Mouse (Mus musculus): Measurements from ENCODE around the gene Pdss1.
"Not testable (repeated sequence)": the region's sequence is repeated elsewhere in the genome, so short reads cannot be mapped to it uniquely, and the experiment has no call there.

Pdss1 gene

GRCm38 (mm10) chr2:22895282-22896273, at the start of gene Pdss1:
Gene Pdss1 (plus strand): TSS chr2:22895522.
- ChIA-PET POLR2A (interaction anchor here (0.6 to 2.6 kb wide), 60 partner anchors 10 to 1952 kb away, joined by 3 to 30 read pairs (median 4); partner anchors contain the start of genes Acbd5 (in 3 of the 4), Yme1l1 (in 3 of the 4), Abi1 (in 2 of the 4) and Mastl (in 2 of the 4)), CTCF (interaction anchor here in 2 of 4 experiments (0.5 to 1.1 kb wide), 4 partner anchors 123 to 257 kb away, joined by 3 to 5 read pairs (median 3); no protein-coding TSS in a partner anchor)

GRCm38 (mm10) chr2:22851900-22852299, 43.4 kb upstream of the Pdss1 start:
- ChIA-PET POLR2A (no interaction called here), CTCF (no interaction called here)

GRCm38 (mm10) chr2:22857501-22857900, 37.8 kb upstream of the Pdss1 start:
- ChIA-PET POLR2A (no interaction called here), CTCF (no interaction called here)

- POLR2A ChIA-PET: no interaction called here
- CTCF ChIA-PET: no interaction called here
These were observed 33.1 kb upstream of the Pdss1 start for GRCm38 (mm10) chr2:22862194-22862593.

GRCm38 (mm10) chr2:22864394-22865037, 30.8 kb upstream of the Pdss1 start:
- POLR2A ChIA-PET: interaction anchor here in 1 of 4 experiments (1.0 kb wide), 1 partner anchor 31 kb away, joined by 4 read pairs; the partner anchor contains the start of gene Pdss1
- CTCF ChIA-PET: interaction anchor here (0.6 to 2.1 kb wide), 11 partner anchors 35 to 923 kb away, joined by 3 to 5 read pairs (median 4); no protein-coding TSS in a partner anchor

GRCm38 (mm10) chr2:22865818-22866217, 29.5 kb upstream of the Pdss1 start:
- CTCF ChIA-PET: interaction anchor here in 2 of 4 experiments (0.6 to 1.2 kb wide), 3 partner anchors 10 to 924 kb away, joined by 3 to 5 read pairs (median 4); no protein-coding TSS in a partner anchor
- POLR2A ChIA-PET: interaction anchor here in 1 of 4 experiments (1.0 kb wide), 1 partner anchor 29 kb away, joined by 4 read pairs; the partner anchor contains the start of gene Pdss1

GRCm38 (mm10) chr2:22866894-22867424, 28.4 kb upstream of the Pdss1 start:
- ChIA-PET CTCF (interaction anchor here in 2 of 4 experiments (0.6 to 0.7 kb wide), 3 partner anchors 191 to 289 kb away, joined by 3 to 5 read pairs (median 4); no protein-coding TSS in a partner anchor), POLR2A (no interaction called here)

GRCm38 (mm10) chr2:22873159-22873558, 22.2 kb upstream of the Pdss1 start:
- ChIA-PET CTCF (no interaction called here), POLR2A (no interaction called here)

- ChIA-PET POLR2A (interaction anchor here in 2 of 4 experiments (0.6 to 1.4 kb wide), 3 partner anchors 20 to 647 kb away, joined by 3 read pairs; partner anchors contain the start of gene Pdss1 (in 2 of the 2)), CTCF (interaction anchor here in 1 of 4 experiments (0.5 kb wide), 1 partner anchor 530 kb away, joined by 3 read pairs; no protein-coding TSS in a partner anchor)
These were observed 20.7 kb upstream of the Pdss1 start for GRCm38 (mm10) chr2:22874628-22875027.

GRCm38 (mm10) chr2:22876614-22877013, 18.7 kb upstream of the Pdss1 start:
- CTCF ChIA-PET: interaction anchor here in 1 of 4 experiments (0.7 kb wide), 1 partner anchor 11 kb away, joined by 3 read pairs; no protein-coding TSS in a partner anchor
- POLR2A ChIA-PET: interaction anchor here in 1 of 4 experiments (0.5 to 1.0 kb wide), 2 partner anchors 129 to 256 kb away, joined by 3 read pairs; no protein-coding TSS in a partner anchor

- ChIA-PET CTCF (no interaction called here), POLR2A (interaction anchor here in 1 of 4 experiments (1.0 kb wide), 1 partner anchor 17 kb away, joined by 3 read pairs; the partner anchor contains the start of gene Pdss1)
These were observed 16.5 kb upstream of the Pdss1 start for GRCm38 (mm10) chr2:22878781-22879180.

- POLR2A ChIA-PET, CTCF ChIA-PET: not testable (repeated sequence)
These were observed 14.6 kb upstream of the Pdss1 start for GRCm38 (mm10) chr2:22880726-22881125.

GRCm38 (mm10) chr2:22894932-22895281, 415 bp upstream of the Pdss1 start:
- ChIA-PET POLR2A (interaction anchor here (0.6 to 2.6 kb wide), 54 partner anchors 10 to 1926 kb away, joined by 3 to 30 read pairs (median 4); partner anchors contain the start of genes Acbd5 (in 3 of the 4), Yme1l1 (in 3 of the 4), Abi1 (in 2 of the 4) and Mastl (in 2 of the 4)), CTCF (interaction anchor here in 1 of 4 experiments (0.9 to 1.1 kb wide), 2 partner anchors 145 to 175 kb away, joined by 3 read pairs; no protein-coding TSS in a partner anchor)

- CTCF ChIA-PET: interaction anchor here in 1 of 4 experiments (0.5 kb wide), 1 partner anchor 41 kb away, joined by 3 read pairs; no protein-coding TSS in a partner anchor
- POLR2A ChIA-PET: interaction anchor here in 2 of 4 experiments (0.7 to 4.5 kb wide), 2 partner anchors 9 to 12 kb away, joined by 4 to 30 read pairs; partner anchors contain the start of gene Pdss1 (in 1 of the 2)
These were observed 8.6 kb downstream of the Pdss1 start for GRCm38 (mm10) chr2:22903947-22904346.

- ChIA-PET POLR2A (interaction anchor here in 2 of 4 experiments (0.7 to 1.1 kb wide), 3 partner anchors 9 to 109 kb away, joined by 3 read pairs; no protein-coding TSS in a partner anchor), CTCF (no interaction called here)
These were observed 19.1 kb downstream of the Pdss1 start for GRCm38 (mm10) chr2:22914421-22914820.

- POLR2A ChIA-PET: interaction anchor here in 3 of 4 experiments (0.7 to 2.9 kb wide), 9 partner anchors 10 to 238 kb away, joined by 3 to 12 read pairs (median 4); partner anchors contain the start of genes Pdss1 (in 1 of the 3) and Yme1l1 (in 1 of the 3)
- CTCF ChIA-PET: interaction anchor here in 1 of 4 experiments (0.6 kb wide), 1 partner anchor 225 kb away, joined by 3 read pairs; no protein-coding TSS in a partner anchor
These were observed 23.3 kb downstream of the Pdss1 start for GRCm38 (mm10) chr2:22918651-22919050.

- ChIA-PET CTCF (interaction anchor here in 2 of 4 experiments (0.6 to 0.7 kb wide), 2 partner anchors 240 to 242 kb away, joined by 8 to 9 read pairs; no protein-coding TSS in a partner anchor), POLR2A (interaction anchor here in 1 of 4 experiments (0.6 kb wide), 2 partner anchors 112 to 113 kb away, joined by 4 to 6 read pairs; no protein-coding TSS in a partner anchor)
These were observed 30.6 kb downstream of the Pdss1 start for GRCm38 (mm10) chr2:22925911-22926310.

- ChIA-PET POLR2A (interaction anchor here in 1 of 4 experiments (1.4 to 2.2 kb wide), 3 partner anchors 10 to 33 kb away, joined by 3 to 10 read pairs (median 6); partner anchors contain the start of gene Pdss1), CTCF (no interaction called here)
These were observed 32.9 kb downstream of the Pdss1 start for GRCm38 (mm10) chr2:22928259-22928658.

Data from embryonic stem cell, embryonic (primary cell).